Mouse (Mus musculus) liver, adult 2 months (tissue): ENCODE measurements around the gene Sgpp1. TPM values are rescaled to one million over a fixed set of nuclear protein-coding genes. Genes with fewer than 3 reads are reported as not detected.

Experiments
- DNase-seq: peaks from one replicate; pipeline ENCODE4 v3.0.0-alpha.2; 2011; ENCODE audit warnings: low read depth, low spot score; ENCODE audit errors: extremely low read depth
- H3K27ac ChIP-seq: fragments of 200-500 bp; replicated peaks from 2 replicates; pipeline ENCODE4 v1.5.1; 2012; ENCODE audit warnings: low read depth, mild to moderate bottlenecking, control low read depth, inconsistent platforms, low read length; ENCODE audit not compliant: insufficient read depth
- H3K27me3 ChIP-seq: fragments of 200-500 bp; 2 replicates; pipeline ENCODE4 v1.6.1; 2012; ENCODE audit warnings: mild to moderate bottlenecking, moderate library complexity, low read length, inconsistent platforms; ENCODE audit not compliant: control insufficient read depth, insufficient read depth
- H3K36me3 ChIP-seq: fragments of 200-500 bp; 2 replicates; pipeline ENCODE4 v1.6.1; 2012; ENCODE audit warnings: low read length, inconsistent platforms; ENCODE audit not compliant: control insufficient read depth, insufficient read depth
- H3K4me1 ChIP-seq: fragments of 200-500 bp; 2 replicates; pipeline ENCODE4 v1.6.1; 2011; ENCODE audit warnings: low read length; ENCODE audit not compliant: control insufficient read depth, insufficient read depth
- H3K4me3 ChIP-seq: fragments of 200-500 bp; 2 replicates; pipeline ENCODE4 v1.5.1; 2011; ENCODE audit warnings: low read depth, mild to moderate bottlenecking, control low read depth, low read length, moderate library complexity; ENCODE audit not compliant: insufficient read depth
- H3K79me2 ChIP-seq: fragments of 200-500 bp; 2 replicates; pipeline ENCODE4 v1.6.1; 2012; ENCODE audit warnings: inconsistent platforms, mild to moderate bottlenecking, low read length, moderate library complexity; ENCODE audit not compliant: control insufficient read depth, insufficient read depth
- H3K9ac ChIP-seq: fragments of 200-500 bp; 2 replicates; pipeline ENCODE4 v1.6.1; 2012; ENCODE audit warnings: low read depth, mild to moderate bottlenecking, control low read depth, inconsistent platforms, low read length
- CTCF ChIP-seq: fragments of 200-500 bp; IDR thresholded peaks from 2 replicates; pipeline ENCODE4 v1.5.1; 2011; ENCODE audit warnings: low read depth, low read length, control low read depth
- POLR2A ChIP-seq: fragments of 200-500 bp; IDR thresholded peaks from 2 replicates; pipeline ENCODE4 v1.6.1; 2011; ENCODE audit warnings: low read length, control low read depth; ENCODE audit not compliant: insufficient read depth; ENCODE audit errors: extremely low read depth
- WGBS: fragments of 180-500 bp; shearing (Covaris S2); methylation state at CpG from one replicate; pipeline ENCODE4 v1.1.7; 2018; 5-methylcytosine and 5-hydroxymethylcytosine counted together
- polyA plus RNA-seq: library from polyadenylated mRNA; depleted of rRNA; stranded (reverse); fragments of >200 nt; gene quantifications from 2 replicates; pipeline ENCODE4 v1.2.3, GENCODE M21; 2012
- total RNA-seq: library from RNA; depleted of rRNA; stranded (reverse); fragments of >200 nt; gene quantifications from 2 replicates; pipeline ENCODE4 v1.2.3, GENCODE M21; 2014

The Sgpp1 gene
- total and polyA plus RNA-seq, 2 experiments: 36.1 to 42.8 TPM

GRCm38 (mm10) chr12:75771410-75771809 is 35.9 kb upstream of the Sgpp1 start:
- H3K79me2 ChIP-seq: no peaks in the 10 kb centered on the region
- H3K9ac ChIP-seq: no peak overlapping the region
- TF ChIP-seq CTCF (no peak), POLR2A (no peak)
- WGBS: 35% methylated on average over 3 of the region's 3 CpGs
- no peak overlapping the region for H3K4me3 ChIP-seq
- no peaks in the 10 kb centered on the region for H3K36me3 ChIP-seq
- no peak for DNase-seq
- H3K4me1 ChIP-seq: no peaks in the 10 kb centered on the region
- no peak overlapping the region for H3K27ac ChIP-seq
- H3K27me3 ChIP-seq: no peaks in the 10 kb centered on the region

GRCm38 (mm10) chr12:75766885-75767317 is 31.4 kb upstream of the Sgpp1 start:
- no peak for TF ChIP-seq CTCF
- no peak for TF ChIP-seq POLR2A
- Histone ChIP-seq H3K4me1 (no peaks in the 10 kb centered on the region), H3K36me3 (no peaks in the 10 kb centered on the region), H3K4me3 (peak overlapping the region; percentile 9; the same call in 1 of the 2 replicates), H3K9ac (no peak overlapping the region; the same call in 1 of the 2 replicates), H3K27ac (peak overlapping the region; percentile 24), H3K79me2 (no peaks in the 10 kb centered on the region), H3K27me3 (no peaks in the 10 kb centered on the region)
- DNase-seq: no peak
- 75% methylated on average over 8 of the region's 8 CpGs for WGBS

GRCm38 (mm10) chr12:75766395-75766794 is 30.9 kb upstream of the Sgpp1 start:
- no peak for TF ChIP-seq CTCF
- no peaks in the 10 kb centered on the region for H3K36me3 ChIP-seq
- no peak overlapping the region for H3K9ac ChIP-seq
- 69% methylated on average over 6 of the region's 6 CpGs for WGBS
- peak overlapping the region; percentile 24 for H3K27ac ChIP-seq
- H3K4me3 ChIP-seq: no peak overlapping the region
- H3K79me2 ChIP-seq: no peaks in the 10 kb centered on the region
- no peaks in the 10 kb centered on the region for H3K4me1 ChIP-seq
- DNase-seq: no peak
- no peaks in the 10 kb centered on the region for H3K27me3 ChIP-seq

GRCm38 (mm10) chr12:75765751-75766150 is 30.2 kb upstream of the Sgpp1 start:
- 76% methylated on average over 3 of the region's 3 CpGs for WGBS
- Histone ChIP-seq H3K4me1 (no peaks in the 10 kb centered on the region), H3K4me3 (no peak overlapping the region), H3K79me2 (no peaks in the 10 kb centered on the region), H3K27me3 (no peaks in the 10 kb centered on the region), H3K9ac (peak overlapping the region; percentile 21; the same call in 1 of the 2 replicates), H3K27ac (peak overlapping the region; percentile 21; the same call in 1 of the 2 replicates), H3K36me3 (no peaks in the 10 kb centered on the region)
- peak; percentile 48 for DNase-seq
- TF ChIP-seq POLR2A: no peak
- no peak for TF ChIP-seq CTCF

- WGBS: 86% methylated on average over 2 of the region's 2 CpGs
- no peaks in the 10 kb centered on the region for H3K79me2 ChIP-seq
- no peak overlapping the region for H3K27ac ChIP-seq
- no peak for DNase-seq
- no peak overlapping the region for H3K9ac ChIP-seq
- H3K4me1 ChIP-seq: no peaks in the 10 kb centered on the region
- H3K36me3 ChIP-seq: no peaks in the 10 kb centered on the region
- TF ChIP-seq CTCF (no peak), POLR2A (no peak)
- no peak overlapping the region for H3K4me3 ChIP-seq
- H3K27me3 ChIP-seq: no peaks in the 10 kb centered on the region
Measured at GRCm38 (mm10) chr12:75756387-75756786, 20.9 kb upstream of the Sgpp1 start.

GRCm38 (mm10) chr12:75753730-75754129 is 18.2 kb upstream of the Sgpp1 start:
- no peaks in the 10 kb centered on the region for H3K36me3 ChIP-seq
- no peaks in the 10 kb centered on the region for H3K79me2 ChIP-seq
- no peaks in the 10 kb centered on the region for H3K4me1 ChIP-seq
- H3K27me3 ChIP-seq: no peaks in the 10 kb centered on the region
- no peak for DNase-seq
- H3K27ac ChIP-seq: no peak overlapping the region
- no peak overlapping the region for H3K9ac ChIP-seq
- no peak for TF ChIP-seq POLR2A
- TF ChIP-seq CTCF: no peak
- H3K4me3 ChIP-seq: no peak overlapping the region
- 90% methylated on average over 8 of the region's 8 CpGs for WGBS
